Mouse (Mus musculus) frontal cortex, adult (tissue): ENCODE data around the gene Mt2.
A peak's percentile ranks its signal among the peaks of the same experiment; 100 is the strongest.
"Not testable (repeated sequence)": the region's sequence is repeated elsewhere in the genome, so short reads cannot be mapped to it uniquely, and the experiment has no call there.

Experiments used
- ATAC-seq: cut with Nextera tagmentation; 2 replicates; pipeline ENCODE4 v1.9.2; 2017; ENCODE audit warnings: mild to moderate bottlenecking, moderate library complexity, mixed read lengths; ENCODE audit not compliant: low TSS enrichment

Mt2 gene

DNA sequence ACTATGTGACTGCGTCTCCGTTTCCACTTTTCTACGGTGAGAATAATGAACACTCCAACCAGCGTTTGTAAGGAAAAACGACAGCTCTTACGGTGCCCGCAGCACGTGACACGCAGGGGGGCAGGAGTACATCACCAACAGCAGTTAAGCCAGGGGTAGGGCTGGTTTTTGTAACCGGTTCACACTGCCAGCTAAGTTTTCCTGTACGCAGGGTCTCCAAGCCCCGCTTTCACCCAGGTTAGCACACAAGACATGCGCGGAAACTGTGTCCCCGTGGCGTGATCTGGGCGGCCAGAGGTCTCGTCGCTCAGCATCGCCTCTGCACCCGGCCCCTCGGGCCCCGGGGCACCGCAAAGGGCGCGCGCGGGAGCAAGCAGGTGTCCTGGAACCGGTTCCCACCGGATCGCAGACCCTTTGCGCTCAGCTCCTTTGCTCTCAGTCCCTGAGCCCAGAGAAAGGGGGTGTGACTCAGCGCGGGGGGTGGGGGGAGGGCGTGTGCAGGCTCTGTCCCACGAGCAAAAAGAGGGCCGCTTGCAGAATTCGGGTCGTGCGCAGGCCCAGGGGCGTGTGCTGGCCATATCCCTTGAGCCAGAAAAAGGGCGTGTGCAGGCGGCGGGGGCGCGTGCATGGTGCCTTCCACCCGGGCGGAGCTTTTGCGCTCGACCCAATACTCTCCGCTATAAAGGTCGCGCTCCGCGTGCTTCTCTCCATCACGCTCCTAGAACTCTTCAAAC lies at the start of gene Mt2:
Mt2 (plus strand) TSS at position 590 of the 734 bp plus-strand sequence.
- ATAC-seq: peak; percentile 57

DNA sequence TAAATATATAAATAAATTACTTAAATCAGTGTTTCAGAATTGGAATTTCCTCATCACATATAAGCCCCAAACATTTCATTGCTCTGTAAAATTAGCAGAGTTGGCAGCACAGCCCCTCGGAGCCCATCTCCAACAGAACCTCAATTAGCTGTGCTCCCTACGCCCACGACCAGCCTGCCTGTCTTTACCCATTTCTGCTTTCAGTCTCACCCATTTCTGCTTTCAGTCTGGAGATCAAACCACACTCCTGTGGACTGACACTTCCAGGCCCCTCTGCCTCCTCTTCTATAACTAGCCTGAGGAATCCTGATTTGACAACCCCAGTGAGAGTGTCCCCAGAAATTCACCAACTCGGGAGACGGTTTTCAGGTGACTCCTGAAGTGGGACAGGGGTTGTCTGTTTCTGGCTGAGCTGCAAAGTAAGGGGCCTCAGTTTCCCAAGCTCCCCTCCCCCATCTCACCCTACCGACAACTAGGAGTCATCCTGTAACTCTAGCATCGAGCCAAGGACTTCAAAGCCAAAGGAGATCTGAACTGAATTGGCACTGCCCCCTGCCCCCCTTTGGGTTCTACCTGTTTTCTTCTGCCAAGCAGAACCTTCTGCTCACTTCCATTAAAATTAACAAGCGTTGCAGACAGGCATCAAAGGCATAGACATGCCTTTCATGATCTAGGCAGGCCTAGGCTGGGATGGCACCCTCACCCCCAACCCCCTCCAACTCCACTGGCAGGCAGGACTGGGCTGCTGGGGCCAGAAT lies 49.6 kb upstream of the Mt2 start:
- no peak for ATAC-seq

DNA sequence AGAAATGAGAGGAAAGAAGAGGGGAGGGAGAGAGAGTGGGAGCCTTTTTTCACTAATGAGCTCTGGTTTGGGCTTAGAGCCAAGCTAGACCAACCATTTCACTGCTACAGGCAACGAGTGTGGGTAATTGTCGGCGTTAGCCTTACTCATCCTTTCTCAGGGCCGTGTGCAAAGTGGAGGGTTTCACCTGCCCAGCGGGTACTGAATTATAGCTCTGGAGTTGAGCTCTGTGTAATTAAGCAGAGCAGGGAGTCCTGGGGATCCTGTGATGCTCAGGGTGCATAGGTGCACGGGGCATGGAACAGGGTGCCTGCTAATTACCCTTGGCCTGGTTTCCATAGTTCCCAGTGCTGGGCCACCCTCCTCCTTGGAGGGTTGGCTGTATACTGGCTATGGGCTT lies 44.8 kb upstream of the Mt2 start:
- no peak for ATAC-seq

DNA sequence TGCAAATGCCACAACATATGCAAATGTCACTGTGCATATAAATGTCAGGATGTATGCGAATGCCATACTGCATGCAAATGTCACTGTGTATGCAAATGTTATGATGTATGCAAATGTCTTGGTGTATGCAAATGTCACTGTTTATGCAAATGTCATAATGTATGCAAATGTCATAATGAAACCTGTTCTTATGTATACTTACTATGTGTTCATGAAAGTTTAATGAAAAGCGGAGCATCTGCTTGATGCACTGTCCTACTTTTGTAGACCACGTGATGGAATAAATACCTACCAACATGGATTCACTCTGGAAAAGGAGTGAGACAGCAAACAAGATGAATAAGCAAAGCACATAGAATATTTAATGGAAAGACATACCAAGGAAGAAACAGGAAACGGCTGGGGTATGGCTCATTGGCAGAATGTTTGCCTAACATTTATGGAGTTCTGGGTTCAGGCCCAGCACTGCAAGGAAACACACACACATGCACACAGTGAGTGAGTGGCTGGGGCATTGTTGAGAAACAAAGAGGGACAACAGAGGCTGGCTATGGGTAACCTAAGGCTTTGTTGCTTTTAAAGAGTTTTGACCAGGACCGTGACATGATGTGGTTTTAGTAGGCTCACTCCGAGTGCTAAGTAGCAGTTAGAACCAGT lies 43.2 kb upstream of the Mt2 start:
- peak; percentile 81 for ATAC-seq

DNA sequence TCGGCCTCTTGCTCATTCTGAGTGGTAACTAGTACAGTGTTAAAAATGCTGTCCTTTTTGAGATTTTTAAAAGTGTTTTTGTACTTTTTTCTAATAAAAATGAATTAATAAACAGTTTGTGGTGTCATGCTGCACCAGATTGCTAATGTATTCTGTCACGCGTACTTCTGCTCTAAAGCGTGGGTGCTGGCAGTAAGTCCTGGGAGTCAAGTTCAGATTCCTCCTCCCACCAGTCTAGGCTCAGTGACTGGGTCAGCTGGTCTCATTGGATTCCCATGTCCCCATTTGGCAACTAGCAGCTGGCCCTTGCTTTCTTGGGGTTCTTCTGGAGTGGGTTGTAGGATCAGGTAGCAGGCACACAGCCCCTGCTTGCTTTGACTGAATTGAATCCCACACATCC lies 42.3 kb upstream of the Mt2 start:
- ATAC-seq: no peak

DNA sequence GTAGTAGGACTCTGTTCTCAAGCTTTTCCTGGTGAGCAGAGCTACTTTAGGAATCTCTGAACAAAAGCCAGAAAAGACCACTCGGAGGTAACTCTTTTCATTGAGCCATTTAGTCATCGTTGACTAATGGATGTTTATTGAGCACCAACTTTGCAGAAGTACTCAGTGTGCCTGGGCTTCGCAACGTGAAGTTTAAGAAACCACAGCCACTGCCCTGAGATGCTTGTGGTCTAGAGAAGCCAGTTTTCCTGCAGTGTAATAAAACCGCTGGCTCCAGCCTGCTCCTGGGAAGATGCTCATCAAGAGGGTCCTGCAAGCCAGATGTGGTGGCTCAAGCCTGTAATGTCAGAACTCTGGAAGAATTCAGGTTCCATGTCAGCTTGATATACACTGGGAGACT lies 40.4 kb upstream of the Mt2 start:
- ATAC-seq: no peak

DNA sequence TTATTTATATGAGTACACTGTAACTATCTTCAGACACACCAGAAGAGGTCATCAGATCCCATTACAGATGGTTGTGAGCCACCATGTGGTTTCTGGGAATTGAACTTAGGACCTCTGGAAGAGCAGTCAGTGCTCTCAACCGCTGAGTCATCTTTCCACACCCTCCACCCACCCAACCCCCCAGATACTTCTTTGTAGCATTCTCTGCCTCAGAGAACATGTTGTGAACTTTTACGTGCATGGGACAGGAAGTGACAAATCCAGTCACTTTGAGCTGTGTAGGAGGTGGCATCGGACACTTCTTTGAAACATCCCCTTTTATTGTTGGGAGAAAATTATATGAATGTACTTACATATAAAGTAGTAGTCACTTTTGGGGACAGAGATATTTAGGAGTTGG lies 37.9 kb upstream of the Mt2 start:
- not testable (repeated sequence) for ATAC-seq

DNA sequence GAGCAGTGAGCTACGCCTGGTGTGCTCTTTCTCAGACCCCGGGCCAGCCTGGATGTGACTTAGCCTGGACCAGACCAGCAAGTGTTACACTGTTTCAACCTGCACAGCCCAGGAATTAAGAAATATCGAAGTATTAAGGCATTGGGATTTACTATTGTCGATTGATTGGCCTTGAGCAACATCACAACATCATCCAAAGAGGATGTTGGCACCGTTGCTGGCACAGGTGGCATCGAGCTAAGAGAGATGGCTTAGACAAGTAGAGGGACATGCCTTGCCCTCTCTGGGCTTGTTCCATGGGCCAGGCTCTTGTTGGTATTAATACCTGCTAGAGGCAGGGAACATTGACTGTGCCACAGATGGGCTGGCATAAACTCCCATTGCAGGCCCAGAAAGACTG lies 36.9 kb upstream of the Mt2 start:
- no peak for ATAC-seq

DNA sequence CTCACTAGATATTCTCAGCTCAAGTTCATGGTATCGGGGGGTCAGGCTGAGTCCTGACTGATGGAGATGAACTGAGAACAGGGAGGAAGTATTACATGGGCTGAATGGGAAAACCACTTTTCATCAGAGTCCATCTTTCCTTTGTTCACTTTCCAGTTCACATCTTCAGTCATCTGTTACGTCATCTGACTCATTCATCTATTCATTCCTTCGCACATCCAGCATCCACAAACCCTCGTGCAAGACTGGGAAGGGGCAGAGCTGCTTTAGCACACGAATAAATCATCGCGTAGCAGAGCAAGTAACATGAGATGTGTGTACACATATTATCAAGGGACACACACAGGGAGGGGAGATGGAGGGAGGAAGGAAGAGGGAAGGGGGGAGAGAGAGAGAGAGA lies 36.3 kb upstream of the Mt2 start:
- no peak for ATAC-seq

DNA sequence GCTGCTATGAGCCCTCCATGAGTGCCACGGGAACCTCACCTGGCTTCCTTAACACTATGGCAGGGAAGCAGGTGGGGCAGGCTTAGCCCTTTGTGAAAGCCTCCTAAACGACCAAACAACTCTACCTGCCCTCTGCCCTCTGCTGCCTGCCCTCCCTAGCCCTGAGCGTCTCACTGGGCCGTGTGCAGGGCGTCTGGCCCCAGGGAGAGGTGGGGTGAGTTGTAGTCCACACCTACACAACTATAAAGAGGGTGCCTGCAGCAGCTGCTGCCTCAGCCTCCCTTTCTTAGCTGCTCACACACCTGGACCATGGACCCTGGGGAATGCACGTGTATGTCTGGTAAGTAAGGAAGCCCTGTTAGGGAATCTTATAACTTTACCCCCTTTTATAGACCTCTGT lies 35.5 kb upstream of the Mt2 start, which contains the start of gene Mt4:
Mt4 (plus strand) TSS at position 265 of the 400 bp plus-strand sequence.
- ATAC-seq: no peak

DNA sequence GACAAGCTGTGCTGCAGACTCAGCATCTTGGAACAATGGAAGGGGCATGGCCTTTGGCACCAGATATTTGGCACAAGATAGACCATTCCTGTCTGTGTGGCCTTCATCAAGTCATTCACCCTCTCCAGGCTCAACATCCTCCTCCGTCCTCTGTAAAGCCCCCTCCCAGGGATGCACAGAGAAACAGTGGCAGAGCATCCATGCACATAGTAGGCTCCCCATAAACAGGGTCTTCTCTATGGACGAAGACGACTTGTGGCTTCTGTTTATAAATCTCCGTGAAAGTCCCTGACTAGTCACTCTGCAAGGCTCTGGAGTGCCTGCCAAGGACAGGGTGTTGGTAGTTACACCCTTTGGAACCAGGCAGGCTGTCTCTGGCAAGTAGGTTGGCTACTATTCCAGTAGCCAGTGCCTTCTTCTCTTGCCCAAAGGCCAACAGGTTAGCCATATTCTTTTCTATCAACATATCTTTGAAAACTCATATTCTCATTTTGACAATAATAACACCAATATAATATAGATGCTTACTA lies 32.1 kb upstream of the Mt2 start:
- no peak for ATAC-seq

DNA sequence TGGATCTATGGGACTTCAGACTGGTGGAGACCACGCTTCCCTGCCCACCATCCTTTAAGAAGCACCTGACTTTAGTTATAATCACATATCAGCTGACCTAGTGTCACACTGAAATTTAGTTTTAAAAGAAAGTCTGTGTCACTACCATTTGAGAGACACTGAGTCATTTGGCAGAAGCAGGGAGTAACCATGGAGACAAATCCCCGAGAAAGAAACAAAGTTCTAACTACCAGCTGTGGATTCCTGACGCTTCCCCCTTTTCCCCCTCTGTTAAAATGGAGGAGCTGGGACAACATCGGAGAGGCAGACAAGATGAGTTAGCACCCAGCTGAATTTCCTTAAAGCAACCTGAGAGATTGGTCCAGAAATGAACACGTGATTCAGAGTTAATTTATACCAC lies 24.2 kb upstream of the Mt2 start:
- peak; percentile 53 for ATAC-seq

DNA sequence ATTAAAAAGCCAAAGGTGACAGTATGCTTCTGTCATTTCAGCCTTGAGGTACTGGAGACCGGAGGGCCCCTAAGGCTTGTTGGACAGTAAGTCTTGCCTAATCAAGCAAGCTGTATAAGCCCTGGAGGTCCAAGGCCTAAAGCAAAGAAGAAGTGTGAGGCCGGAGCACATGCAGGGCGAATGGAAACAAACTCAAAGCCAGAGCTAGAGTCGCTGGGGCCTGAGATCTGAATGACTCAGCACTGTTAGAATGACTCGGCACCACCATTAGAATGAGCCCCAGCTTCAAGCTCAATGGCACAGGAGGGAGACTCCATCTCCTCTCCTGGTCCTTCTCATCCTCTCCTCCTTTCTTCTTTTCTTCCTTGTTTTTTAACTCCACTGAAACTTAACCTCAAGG lies 21.5 kb upstream of the Mt2 start:
- no peak for ATAC-seq

DNA sequence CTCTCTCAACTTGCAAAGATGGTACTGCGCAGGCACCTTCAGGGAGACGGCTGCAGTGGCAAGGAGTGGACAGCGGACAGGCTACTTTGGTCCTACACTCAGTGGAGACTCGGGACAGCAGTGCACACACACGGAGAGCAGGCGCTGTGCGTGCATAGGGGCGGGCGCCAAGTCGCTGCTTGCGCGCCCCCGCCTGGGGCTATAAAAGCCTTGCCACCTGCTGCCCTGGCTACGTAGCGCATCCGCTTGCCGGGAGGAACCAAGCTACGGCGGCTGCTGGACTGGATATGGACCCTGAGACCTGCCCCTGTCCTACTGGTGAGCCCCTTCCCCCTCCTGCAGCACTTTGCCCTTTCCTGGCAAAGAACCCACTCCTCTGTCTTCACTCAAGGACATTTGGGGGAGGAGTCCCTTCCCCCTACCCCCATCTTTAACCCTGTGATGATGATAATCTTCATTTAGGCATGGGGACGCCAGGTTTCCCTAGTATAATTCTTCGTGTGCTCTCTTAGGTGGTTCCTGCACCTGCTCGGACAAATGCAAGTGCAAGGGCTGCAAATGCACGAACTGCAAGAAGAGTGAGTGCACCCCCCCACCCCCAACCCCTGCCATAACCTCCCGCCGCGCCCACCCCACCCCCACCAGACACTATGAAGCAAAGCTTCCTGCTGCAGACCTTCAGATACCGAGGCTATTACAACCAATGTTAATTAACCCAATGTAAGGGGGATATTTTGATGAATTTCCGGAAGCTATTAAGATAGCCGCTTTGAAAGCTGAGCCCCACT lies 19.8 kb upstream of the Mt2 start, which contains the start of gene Mt3:
Mt3 (plus strand) TSS at position 95 of the 788 bp plus-strand sequence.
- peak; percentile 81 for ATAC-seq

DNA sequence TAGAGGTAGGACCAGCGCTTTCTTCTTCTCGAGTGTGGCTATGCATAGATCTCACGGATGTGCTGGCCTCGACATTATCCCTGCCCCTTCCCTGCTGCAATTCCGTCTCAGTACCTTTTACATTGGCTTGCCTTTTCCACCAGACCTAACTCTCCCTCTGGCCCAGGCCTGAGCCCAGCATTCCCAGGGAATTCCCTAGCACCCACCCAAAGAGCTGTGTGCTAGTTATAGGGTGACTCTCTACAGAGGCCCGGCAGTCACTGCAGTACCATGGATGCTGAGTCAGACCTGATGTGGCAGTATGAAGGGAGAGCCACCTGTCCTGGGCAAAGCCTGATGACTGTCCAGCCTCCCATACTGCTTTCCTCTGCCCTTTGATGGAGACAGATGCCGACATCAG lies 19.0 kb upstream of the Mt2 start:
- ATAC-seq: peak; percentile 53

DNA sequence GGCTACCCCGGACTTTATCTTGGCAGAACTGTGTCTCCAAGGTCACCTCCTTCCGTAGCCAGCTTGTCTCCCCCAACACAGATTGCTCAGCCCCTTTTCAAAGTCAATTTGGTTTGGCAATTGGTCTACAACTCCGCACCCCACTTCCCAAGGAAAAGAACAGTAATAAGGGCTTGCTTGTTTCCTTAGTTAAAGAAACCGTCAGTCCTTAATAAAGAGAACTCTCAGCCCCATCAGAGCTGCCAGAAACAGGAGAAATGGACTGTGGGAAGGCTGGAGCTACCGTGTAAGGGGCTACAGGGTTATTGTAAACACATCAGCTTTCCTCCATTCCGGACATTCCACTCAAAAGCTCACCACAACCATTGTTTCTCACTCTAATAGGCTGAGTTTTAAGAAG lies 17.9 kb upstream of the Mt2 start:
- no peak for ATAC-seq

DNA sequence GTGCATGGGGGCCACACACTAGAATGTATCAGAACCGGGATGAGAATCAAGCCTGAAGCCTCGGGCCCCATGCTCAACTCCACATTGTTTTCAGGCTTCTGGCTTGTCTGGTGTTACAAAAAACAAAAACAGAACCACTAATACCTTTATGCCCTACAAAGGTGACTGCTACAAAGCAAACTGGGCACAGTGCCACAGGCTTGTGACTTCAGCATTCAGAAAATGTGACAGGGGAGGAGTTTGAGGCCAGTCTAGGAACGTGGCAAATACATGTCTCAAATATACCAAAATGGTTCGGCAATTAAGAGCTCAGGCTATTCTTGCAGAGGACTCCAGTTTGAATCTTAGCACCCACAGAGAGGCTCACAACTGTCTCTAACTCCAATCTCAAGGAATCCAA lies 16.4 kb upstream of the Mt2 start:
- no peak for ATAC-seq

DNA sequence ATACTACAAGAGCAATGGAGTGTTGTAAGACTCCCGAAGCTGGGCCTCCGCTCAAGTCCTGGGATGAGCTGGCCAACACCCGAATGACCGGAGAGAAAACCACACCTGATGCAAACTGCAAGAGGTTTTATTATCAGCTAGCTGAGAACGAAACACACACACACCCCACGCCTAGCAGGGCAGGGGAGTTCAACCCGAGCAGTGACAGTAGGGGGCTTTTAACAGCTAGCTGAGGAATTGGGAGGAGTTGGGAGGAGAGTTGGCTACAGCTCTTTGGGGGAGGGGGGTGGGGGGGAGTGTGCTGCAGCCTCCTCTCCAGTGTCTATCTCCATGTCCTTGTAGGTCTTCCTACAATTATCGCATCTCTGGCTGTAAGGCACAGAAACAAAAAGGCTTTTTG lies 6.7 kb upstream of the Mt2 start:
- not testable (repeated sequence) for ATAC-seq

DNA sequence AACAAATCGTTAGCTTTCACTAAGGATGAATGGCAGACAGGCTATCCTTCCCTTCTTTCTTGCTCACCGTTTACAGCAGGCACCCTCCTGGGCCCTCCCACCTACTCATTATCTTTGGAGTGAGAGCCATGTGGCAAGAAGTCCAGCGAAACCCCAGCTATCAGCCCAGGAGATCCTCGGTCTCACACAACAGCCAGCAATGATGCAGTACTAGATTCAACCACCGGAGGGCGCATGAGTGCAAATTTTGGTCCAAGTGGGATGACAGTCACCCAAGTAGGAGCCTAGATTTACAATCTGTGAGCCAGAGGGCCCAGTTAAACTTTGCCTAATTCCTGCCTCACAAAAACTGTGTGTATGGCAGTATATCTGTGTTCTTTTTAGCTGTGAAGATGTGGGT lies 5.2 kb upstream of the Mt2 start:
- ATAC-seq: peak; percentile 80

DNA sequence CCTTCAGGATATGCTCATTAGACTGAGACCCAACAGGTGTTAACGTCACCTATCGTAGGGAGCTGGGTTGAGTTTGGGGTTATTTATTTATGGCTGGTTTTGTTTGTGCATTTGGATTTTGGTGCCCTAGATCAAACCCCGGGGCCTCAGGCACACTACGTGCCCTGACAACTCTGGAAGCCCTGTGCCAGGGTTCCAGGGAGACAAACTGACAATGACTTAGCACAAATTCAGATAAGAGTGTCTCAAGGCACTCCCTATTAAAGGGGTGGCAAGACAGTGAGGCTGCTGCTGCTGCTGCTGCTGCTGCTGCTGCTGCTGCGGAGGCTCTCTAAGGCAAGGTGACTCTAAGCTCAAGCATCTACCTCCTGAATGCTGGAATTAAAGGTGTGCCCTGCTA lies 2.9 kb upstream of the Mt2 start:
- ATAC-seq: no peak

DNA sequence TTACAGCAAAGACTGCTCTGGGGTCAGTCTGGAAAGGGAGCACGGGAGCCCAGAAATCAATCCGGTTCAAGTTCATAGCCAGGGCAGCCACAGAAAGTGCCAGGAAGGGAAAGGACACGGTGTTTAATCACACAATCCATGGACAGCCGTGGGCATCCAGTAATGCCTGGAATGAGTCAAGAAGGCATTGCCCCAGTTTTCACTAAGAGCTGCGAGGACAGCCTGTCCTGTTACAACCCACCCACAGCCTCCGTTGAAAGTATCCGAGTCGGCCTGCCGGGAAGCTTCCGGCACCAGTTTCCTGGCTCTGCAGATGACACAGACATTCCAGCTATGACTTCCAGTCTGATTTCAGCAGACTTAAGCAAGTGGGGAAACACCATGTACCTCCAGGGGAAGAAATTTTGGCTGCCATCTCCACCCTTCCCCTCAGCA lies 1.1 kb upstream of the Mt2 start:
- peak; percentile 28 for ATAC-seq
